Mouse (Mus musculus): Measurements from ENCODE around the gene Psen1.
A peak's percentile ranks its signal among the peaks of the same experiment; 100 is the strongest.

Psen1 gene

GRCm38 (mm10) chr12:83687934-83688315, at the start of gene Psen1:
TSS of gene Psen1 (plus strand) at chr12:83688152.
- DNase-seq (ENCODE audit: low read depth) = peak; percentile 93

GRCm38 (mm10) chr12:83641233-83641632, 46.7 kb upstream of the Psen1 start:
- DNase-seq (ENCODE audit: low read depth) = no peak

- peak; percentile 59 for DNase-seq (ENCODE audit: low read depth)
These were observed 44.8 kb upstream of the Psen1 start for GRCm38 (mm10) chr12:83643116-83643515.

- DNase-seq (ENCODE audit: low read depth) = no peak
These were observed 37.6 kb upstream of the Psen1 start for GRCm38 (mm10) chr12:83650346-83650745.

GRCm38 (mm10) chr12:83651414-83651813, 36.5 kb upstream of the Psen1 start:
- no peak for DNase-seq (ENCODE audit: low read depth)

GRCm38 (mm10) chr12:83685466-83685865, 2.5 kb upstream of the Psen1 start:
- no peak for DNase-seq (ENCODE audit: low read depth)

GRCm38 (mm10) chr12:83686575-83687350, 1.2 kb upstream of the Psen1 start:
- DNase-seq (ENCODE audit: low read depth) = peak; percentile 11

- DNase-seq (ENCODE audit: low read depth) = peak; percentile 53
These were observed 549 bp downstream of the Psen1 start for GRCm38 (mm10) chr12:83688316-83689086.

GRCm38 (mm10) chr12:83689087-83689432, 1.1 kb downstream of the Psen1 start:
- DNase-seq (ENCODE audit: low read depth) = no peak

- no peak for DNase-seq (ENCODE audit: low read depth)
These were observed 6.1 kb downstream of the Psen1 start for GRCm38 (mm10) chr12:83694011-83694410.

- DNase-seq (ENCODE audit: low read depth) = no peak
These were observed 6.7 kb downstream of the Psen1 start for GRCm38 (mm10) chr12:83694669-83695068.

- DNase-seq (ENCODE audit: low read depth) = no peak
These were observed 10.7 kb downstream of the Psen1 start for GRCm38 (mm10) chr12:83698637-83699036.

GRCm38 (mm10) chr12:83701608-83702007, 13.7 kb downstream of the Psen1 start:
- no peak for DNase-seq (ENCODE audit: low read depth)

- DNase-seq (ENCODE audit: low read depth) = no peak
These were observed 14.8 kb downstream of the Psen1 start for GRCm38 (mm10) chr12:83702796-83703195.

GRCm38 (mm10) chr12:83706951-83707350, 19.0 kb downstream of the Psen1 start:
- DNase-seq (ENCODE audit: low read depth) = no peak

- no peak for DNase-seq (ENCODE audit: low read depth)
These were observed 20.5 kb downstream of the Psen1 start for GRCm38 (mm10) chr12:83708160-83709092.

GRCm38 (mm10) chr12:83709934-83710333, 22.0 kb downstream of the Psen1 start:
- DNase-seq (ENCODE audit: low read depth) = no peak

- DNase-seq (ENCODE audit: low read depth) = peak; percentile 84
These were observed 25.8 kb downstream of the Psen1 start for GRCm38 (mm10) chr12:83713749-83714148.

- DNase-seq (ENCODE audit: low read depth) = no peak
These were observed 28.6 kb downstream of the Psen1 start for GRCm38 (mm10) chr12:83716416-83717184.

GRCm38 (mm10) chr12:83719431-83719830, 31.5 kb downstream of the Psen1 start:
- no peak for DNase-seq (ENCODE audit: low read depth)

- DNase-seq (ENCODE audit: low read depth) = no peak
These were observed 33.3 kb downstream of the Psen1 start for GRCm38 (mm10) chr12:83721281-83721680.

Data from NIH3T3 (cell line).